ENCODE assay signal across 7 mouse cellular contexts in the genomic region with DNA sequence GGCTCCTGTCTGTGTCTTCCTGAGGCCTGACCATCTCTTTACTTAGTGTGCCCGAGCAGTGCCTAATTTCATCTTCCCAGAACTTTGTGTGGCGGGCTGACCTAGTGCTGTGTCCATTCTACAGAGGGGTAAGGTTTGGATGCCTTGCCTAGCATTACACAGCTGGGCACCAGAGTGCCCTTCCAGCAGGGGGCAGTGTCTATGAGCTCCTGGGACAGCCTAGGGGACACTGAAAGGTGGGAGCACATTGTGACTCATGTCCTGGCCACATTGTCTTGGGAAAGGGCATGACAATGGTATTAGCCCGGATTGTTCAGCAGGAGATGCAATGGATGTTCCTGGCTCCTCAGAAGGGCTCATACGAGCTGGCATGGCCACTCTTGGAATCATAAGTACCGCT. TPM values are rescaled to one million over a fixed set of nuclear protein-coding genes. Genes with fewer than 3 reads are reported as not detected.
DNase-seq lines count a peak whose midpoint lies in the region; ATAC-seq lines count a peak whose summit lies in the region.

No protein-coding gene starts in this region.

- no peaks in the 10 kb centered on the region for H3K36me3 ChIP-seq in forebrain, embryonic 13.5 days (ENCODE audit: poor library complexity, severe bottlenecking)

- no peak overlapping the region for H3K27ac ChIP-seq in forebrain, embryonic 13.5 days

- H3K27me3 ChIP-seq in forebrain, embryonic 13.5 days = no peaks in the 10 kb centered on the region

- peak; percentile 10 for DNase-seq in spleen, adult 12 weeks (ENCODE audit: low spot score)
- DNase-seq in spleen, postnatal 36 days (ENCODE audit: low spot score in 2 of 2) = no peak
- peak; percentile 67 for DNase-seq in adrenal gland, postnatal 10 days
- DNase-seq in lung, adult 18-20 months = peak; percentile 66 to 78
- peak; percentile 81 for DNase-seq in thymus, postnatal 14 days
- no peak for DNase-seq in frontal cortex, postnatal 25 days (ENCODE audit: low spot score in 2 of 2)

- no peak overlapping the region for H3K4me2 ChIP-seq in forebrain, embryonic 13.5 days

- 81% methylated on average over 5 of the region's 5 CpGs for WGBS in forebrain, embryonic 13.5 days

- no peak overlapping the region for H3K4me3 ChIP-seq in forebrain, embryonic 13.5 days

- no peaks in the 10 kb centered on the region for H3K9me3 ChIP-seq in forebrain, embryonic 13.5 days (replicated peaks)

- no peak overlapping the region for H3K9ac ChIP-seq in forebrain, embryonic 13.5 days

- no peak for ATAC-seq in forebrain, embryonic 13.5 days

- peaks cover 5% of the 10 kb centered on the region for H3K4me1 ChIP-seq in forebrain, embryonic 13.5 days

RNA-seq across cellular contexts. Expression of a gene that starts 7.8 kb away (rescaled TPM):
- 1 to 10 TPM in 1 of 2 experiments, under 1 TPM in 1; 0.84 to 1.2 TPM for total RNA-seq in adrenal gland, postnatal 10 days (2021)
- 0.13 and 0.26 TPM in 2 replicates for polyA plus RNA-seq in forebrain, embryonic 13.5 days (2015; fragmentation: Nextera tagmentation; extraction: Ambion mirVana)

RNA-seq across cellular contexts. Expression of a gene that starts 14.6 kb away (rescaled TPM):
- 10 to 100 TPM; 64.5 to 70.3 TPM for total RNA-seq in adrenal gland, postnatal 10 days (2021)
- 10.2 and 12.3 TPM in 2 replicates for polyA plus RNA-seq in forebrain, embryonic 13.5 days (2015; fragmentation: Nextera tagmentation; extraction: Ambion mirVana)

RNA-seq across cellular contexts. Expression of a gene that starts 20.9 kb away (rescaled TPM):
- total RNA-seq in adrenal gland, postnatal 10 days (2021) = 100 to 1,000 TPM; 168 to 190 TPM
- 12.8 and 13.8 TPM in 2 replicates for polyA plus RNA-seq in forebrain, embryonic 13.5 days (2015; fragmentation: Nextera tagmentation; extraction: Ambion mirVana)

RNA-seq across cellular contexts. Expression of a gene that starts 42.4 kb away (rescaled TPM):
- not detected for total RNA-seq in adrenal gland, postnatal 10 days (2021)
- polyA plus RNA-seq in forebrain, embryonic 13.5 days (2015; fragmentation: Nextera tagmentation; extraction: Ambion mirVana) = not detected in 2 replicates

RNA-seq across cellular contexts. Expression of a gene that starts 52.4 kb away (rescaled TPM):
- total RNA-seq in adrenal gland, postnatal 10 days (2021) = under 1 TPM; 0.69 to 0.82 TPM
- polyA plus RNA-seq in forebrain, embryonic 13.5 days (2015; fragmentation: Nextera tagmentation; extraction: Ambion mirVana) = 0.08 and 0.09 TPM in 2 replicates

Comparison
In these comparisons a context has a peak if more than half of its experiments do, and no peak if none do; other contexts are left out.
1. DNase-seq: peak in spleen, adult 12 weeks (single experiment), adrenal gland, postnatal 10 days (single experiment), lung, adult 18-20 months (2 of 2) and thymus, postnatal 14 days (single experiment); none in spleen, postnatal 36 days (0 of 2) and frontal cortex, postnatal 25 days (0 of 2).